Mouse (Mus musculus) heart, embryonic 10.5 days (tissue): ENCODE measurements around the gene Gm10638. TPM values are rescaled to one million over a fixed set of nuclear protein-coding genes. Genes with fewer than 3 reads are reported as not detected.

Source experiments
- DNase-seq: peaks from one replicate; pipeline ENCODE4 v3.0.0-alpha.2; 2017; ENCODE audit warnings: low spot score
- H3K27ac ChIP-seq: fragments of 300-500 bp; sonication (generic); 2 replicates; pipeline ENCODE4 v1.5.1; 2016; ENCODE audit warnings: mild to moderate bottlenecking
- H3K27me3 ChIP-seq: fragments of 300-500 bp; sonication (generic); 2 replicates; pipeline ENCODE4 v1.6.1; 2016; ENCODE audit warnings: mild to moderate bottlenecking; ENCODE audit not compliant: poor library complexity, insufficient read depth, severe bottlenecking
- H3K36me3 ChIP-seq: fragments of 300-500 bp; sonication (generic); 2 replicates; pipeline ENCODE4 v1.6.1; 2016; ENCODE audit warnings: mild to moderate bottlenecking, moderate library complexity
- H3K4me1 ChIP-seq: fragments of 300-500 bp; sonication (generic); 2 replicates; pipeline ENCODE4 v1.6.1; 2016; ENCODE audit warnings: mild to moderate bottlenecking
- H3K4me3 ChIP-seq: fragments of 300-500 bp; sonication (generic); 2 replicates; pipeline ENCODE4 v1.5.1; 2016; ENCODE audit warnings: mild to moderate bottlenecking, moderate library complexity
- H3K9me3 ChIP-seq: fragments of 300-500 bp; sonication (generic); 2 replicates; pipeline ENCODE4 v1.6.1; 2016; ENCODE audit warnings: mild to moderate bottlenecking, moderate library complexity
- WGBS: fragments of 180-500 bp; shearing (Covaris S2); methylation state at CpG from one replicate; pipeline ENCODE4 v1.1.7; 2016; 5-methylcytosine and 5-hydroxymethylcytosine counted together
- polyA plus RNA-seq: library from polyadenylated mRNA; unstranded; fragments of >200 nt; fragmentation: Nextera tagmentation; extraction: Ambion mirVana; gene quantifications from 2 replicates; pipeline ENCODE4 v1.2.1, GENCODE M21; 2016

Gm10638 gene
- polyA plus RNA-seq, 1 experiment from 2014 or later = 4.8 TPM

DNA sequence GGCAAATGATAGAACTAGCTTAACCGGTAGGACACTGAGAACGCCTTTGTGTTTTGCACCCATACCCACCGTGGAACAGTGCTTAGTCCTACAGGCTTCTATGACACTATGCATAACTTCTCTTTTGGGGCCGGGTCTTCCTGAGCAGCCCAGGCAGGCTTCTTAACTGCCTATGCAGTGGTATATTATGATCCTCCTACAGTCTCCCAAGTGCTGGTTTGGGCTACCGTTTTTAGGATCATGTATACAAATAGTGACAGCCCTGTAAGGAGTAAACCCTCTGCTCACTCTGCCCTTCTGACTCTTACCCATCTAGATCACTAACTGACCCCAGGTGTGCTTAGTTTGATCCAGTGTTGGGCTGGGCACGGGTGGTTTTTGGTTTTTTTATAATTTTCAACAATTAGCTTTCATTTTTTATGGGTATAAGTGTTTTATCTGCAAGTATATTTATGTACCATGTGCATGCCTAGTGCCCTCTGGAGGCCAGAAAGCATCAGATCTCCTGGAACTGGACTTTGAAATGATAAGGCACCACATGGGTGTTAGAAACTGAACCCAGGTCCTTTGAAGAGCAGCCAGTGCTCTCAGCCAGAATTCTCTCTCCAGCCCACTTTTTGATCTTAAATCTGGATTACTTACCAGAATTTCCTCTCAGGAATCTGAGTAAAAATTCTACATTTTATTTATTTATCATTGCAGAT, 24.6 kb upstream of the Gm10638 start:
- DNase-seq = no peak
- Histone ChIP-seq H3K27me3 (no peaks in the 10 kb centered on the region), H3K4me1 (no peaks in the 10 kb centered on the region), H3K27ac (no peak overlapping the region), H3K36me3 (peaks cover 51% of the 10 kb centered on the region), H3K9me3 (no peaks in the 10 kb centered on the region), H3K4me3 (no peak overlapping the region)
- 93% methylated on average over 6 of the region's 6 CpGs for WGBS

DNA sequence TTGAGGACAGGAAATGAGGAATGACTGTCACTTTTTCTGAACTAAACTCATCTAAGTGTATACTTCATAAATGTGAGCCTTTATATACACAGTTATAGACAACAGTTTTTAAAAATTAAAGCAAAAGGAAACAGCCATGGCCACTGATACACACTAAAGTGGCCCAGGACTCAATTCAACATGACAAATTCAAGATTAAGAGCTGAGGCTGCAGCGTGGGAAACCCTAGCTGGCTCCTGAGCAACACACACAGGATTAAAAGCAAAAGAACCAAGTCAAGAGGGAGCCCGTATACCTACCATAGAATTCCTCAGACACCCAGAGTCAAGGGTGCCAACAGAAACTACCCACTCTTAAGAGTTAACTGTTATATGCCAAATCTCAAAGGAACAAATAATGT, 24.0 kb upstream of the Gm10638 start:
- no peak overlapping the region for H3K4me3 ChIP-seq
- H3K36me3 ChIP-seq = peaks cover 45% of the 10 kb centered on the region
- DNase-seq = no peak
- H3K27me3 ChIP-seq = no peaks in the 10 kb centered on the region
- no peaks in the 10 kb centered on the region for H3K9me3 ChIP-seq
- no peak overlapping the region for H3K27ac ChIP-seq
- no peaks in the 10 kb centered on the region for H3K4me1 ChIP-seq
- WGBS = 84% methylated on average over 2 of the region's 2 CpGs

DNA sequence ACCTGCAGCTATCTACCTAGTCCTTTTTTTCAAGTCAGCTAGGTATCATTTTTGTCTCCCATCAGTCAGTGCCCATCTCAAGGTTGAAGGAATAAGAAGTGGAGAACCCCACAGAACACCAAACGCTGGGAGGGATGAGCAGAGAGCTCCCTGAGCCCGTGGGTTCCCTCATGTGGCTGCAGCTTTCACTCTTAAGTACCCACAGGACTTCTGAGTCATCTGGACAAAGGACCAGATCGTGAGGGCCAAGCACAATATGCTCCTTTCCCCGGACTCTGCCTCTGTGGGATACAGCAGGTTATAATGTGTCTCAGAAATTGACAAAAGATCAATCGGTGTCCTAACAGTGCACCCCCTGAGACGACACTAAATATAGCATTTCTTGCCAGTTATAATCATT, 18.5 kb upstream of the Gm10638 start:
- Histone ChIP-seq H3K27ac (no peak overlapping the region), H3K36me3 (peaks cover 24% of the 10 kb centered on the region), H3K27me3 (no peaks in the 10 kb centered on the region), H3K9me3 (no peaks in the 10 kb centered on the region), H3K4me1 (peaks cover 28% of the 10 kb centered on the region), H3K4me3 (no peak overlapping the region)
- WGBS = 85% methylated on average over 6 of the region's 6 CpGs
- DNase-seq = no peak

DNA sequence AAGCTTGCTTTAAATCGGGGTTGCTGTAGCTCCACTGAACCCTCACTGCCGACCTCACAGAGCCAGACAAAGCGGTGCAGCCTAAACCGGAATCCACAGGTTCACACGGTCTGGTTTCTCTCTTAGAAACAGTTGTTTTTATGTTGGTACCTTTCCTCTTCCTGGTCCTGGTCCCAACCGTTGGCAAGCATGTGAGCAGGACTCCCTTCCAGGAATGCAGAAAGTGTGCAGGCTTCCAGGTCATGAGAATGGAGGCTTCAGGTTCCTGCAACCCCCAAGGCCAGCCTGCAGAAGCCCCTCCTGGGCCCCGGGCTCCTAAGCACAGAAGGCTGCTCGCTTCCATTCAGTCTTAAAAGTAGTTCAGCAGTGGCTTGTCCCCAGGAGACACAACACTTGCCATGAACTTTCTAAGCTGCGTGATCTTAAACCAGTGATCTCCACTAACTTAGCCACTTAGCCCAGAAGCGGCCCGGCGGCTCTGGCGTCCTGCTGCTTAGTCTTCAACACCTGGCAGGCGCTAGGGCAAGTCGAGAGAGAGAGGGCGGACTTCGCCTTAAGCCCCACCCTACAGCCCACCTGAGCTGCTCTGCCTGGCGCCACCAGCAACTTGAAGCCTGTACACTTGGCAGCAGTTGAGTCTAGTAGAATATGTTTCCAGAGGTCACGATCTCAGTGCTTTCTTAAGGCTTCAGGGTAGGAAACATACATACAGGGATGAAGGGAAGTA, 17.1 kb upstream of the Gm10638 start:
- Histone ChIP-seq H3K27me3 (no peaks in the 10 kb centered on the region), H3K4me1 (peaks cover 31% of the 10 kb centered on the region), H3K9me3 (no peaks in the 10 kb centered on the region), H3K27ac (peak overlapping the region; percentile 45; the same call in 1 of the 2 replicates), H3K4me3 (no peak overlapping the region), H3K36me3 (peaks cover 11% of the 10 kb centered on the region)
- WGBS = 49% methylated on average over 19 of the region's 19 CpGs
- DNase-seq = no peak

DNA sequence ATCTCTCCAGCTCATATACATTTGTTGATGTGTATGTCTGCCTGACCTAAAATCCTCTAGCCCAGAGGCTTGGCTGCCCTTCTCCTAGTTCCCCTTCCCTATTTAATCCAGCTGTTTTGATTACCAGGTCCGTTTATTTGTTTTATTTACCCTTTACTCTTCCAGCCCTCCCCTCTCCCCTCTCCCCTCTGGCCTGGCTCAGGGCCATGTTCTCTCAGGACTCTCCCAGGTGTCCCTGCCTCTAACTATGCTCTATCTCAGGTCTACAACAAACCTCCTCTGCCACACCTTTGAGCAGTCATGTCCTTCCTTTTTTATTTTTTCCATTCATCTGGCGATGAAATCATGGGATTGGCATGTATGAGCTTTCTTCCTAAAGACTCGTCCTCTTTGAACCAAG, 15.2 kb upstream of the Gm10638 start:
- Histone ChIP-seq H3K27ac (no peak overlapping the region), H3K27me3 (no peaks in the 10 kb centered on the region), H3K4me1 (peaks cover 43% of the 10 kb centered on the region), H3K4me3 (no peak overlapping the region), H3K36me3 (peaks cover 6% of the 10 kb centered on the region), H3K9me3 (no peaks in the 10 kb centered on the region)
- DNase-seq = no peak
- whole genome bisulfite sequencing = 42% methylated on average over 3 of the region's 3 CpGs

DNA sequence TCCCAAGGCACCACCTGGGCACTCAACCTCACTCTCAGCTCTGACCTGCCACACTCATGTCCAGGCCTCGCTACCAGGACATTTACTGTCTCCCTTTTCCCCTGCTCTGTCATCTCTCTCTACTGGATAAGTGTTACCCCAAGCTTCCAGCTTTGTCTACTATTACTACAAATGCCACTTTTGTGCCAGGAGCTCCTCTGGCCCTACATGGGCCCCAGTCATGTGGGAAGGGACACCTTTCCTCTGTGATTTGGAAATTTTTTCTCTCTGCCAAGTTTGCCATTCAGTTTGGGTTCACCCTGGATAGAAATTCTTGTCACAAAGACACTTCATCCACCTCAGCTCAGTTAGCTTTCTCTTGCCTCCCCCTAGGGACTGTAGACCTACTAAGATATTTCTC, 14.6 kb upstream of the Gm10638 start:
- H3K4me3 ChIP-seq = no peak overlapping the region
- peaks cover 3% of the 10 kb centered on the region; the same call in 1 of the 2 replicates for H3K36me3 ChIP-seq
- H3K9me3 ChIP-seq = no peaks in the 10 kb centered on the region
- H3K27ac ChIP-seq = no peak overlapping the region
- no peaks in the 10 kb centered on the region for H3K27me3 ChIP-seq
- WGBS = 71% methylated on average over 1 of the region's 1 CpGs
- no peak for DNase-seq
- H3K4me1 ChIP-seq = peaks cover 49% of the 10 kb centered on the region

DNA sequence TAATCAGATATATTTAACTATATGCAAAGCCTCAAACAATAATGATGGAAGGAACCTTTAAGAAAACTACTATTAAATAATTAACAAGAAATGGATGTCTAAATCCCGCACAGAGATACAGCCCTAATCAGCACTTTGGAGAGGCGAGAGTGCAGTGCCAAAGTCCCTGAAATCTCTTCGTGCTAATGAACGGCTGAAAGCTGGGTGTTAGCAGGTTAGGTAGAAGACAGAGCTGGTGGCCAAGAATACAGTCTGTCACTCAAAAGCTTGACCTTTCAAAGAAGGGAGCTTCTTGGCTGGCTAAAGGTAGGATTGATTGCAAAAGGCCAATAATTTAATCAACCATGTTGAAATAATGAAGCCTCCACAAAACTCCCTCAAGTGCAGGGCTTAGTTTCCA, 11.3 kb upstream of the Gm10638 start:
- no peaks in the 10 kb centered on the region for H3K36me3 ChIP-seq
- no peak for DNase-seq
- no peak overlapping the region for H3K27ac ChIP-seq
- H3K4me3 ChIP-seq = no peak overlapping the region
- no peaks in the 10 kb centered on the region for H3K9me3 ChIP-seq
- 40% methylated on average over 4 of the region's 4 CpGs for WGBS
- H3K4me1 ChIP-seq = peaks cover 50% of the 10 kb centered on the region
- no peaks in the 10 kb centered on the region for H3K27me3 ChIP-seq

DNA sequence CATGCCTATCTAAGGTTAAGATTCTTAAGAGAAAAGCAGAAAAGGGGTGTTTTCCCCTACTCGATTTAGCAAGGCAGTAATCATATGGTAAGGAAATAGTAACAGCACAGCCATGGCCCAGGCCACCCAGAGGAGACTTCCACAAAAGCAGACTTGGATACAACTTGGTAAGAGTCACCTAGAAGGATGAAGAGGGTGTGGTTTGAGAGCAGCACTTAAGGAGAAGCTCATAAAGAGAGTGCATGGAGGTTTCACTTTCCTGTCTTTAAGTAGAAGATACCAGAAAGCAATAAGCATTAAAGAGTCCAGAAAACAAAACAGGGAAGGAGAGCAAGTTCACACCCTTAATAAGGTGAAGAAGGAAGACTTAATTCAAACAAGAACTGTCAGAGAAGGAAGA, 10.5 kb upstream of the Gm10638 start:
- Histone ChIP-seq H3K36me3 (no peaks in the 10 kb centered on the region), H3K9me3 (no peaks in the 10 kb centered on the region), H3K4me1 (peaks cover 46% of the 10 kb centered on the region), H3K27ac (0 out of 2 replicates have a peak overlapping the region, but pooled peaks have one; percentile 6), H3K4me3 (no peak overlapping the region), H3K27me3 (no peaks in the 10 kb centered on the region)
- WGBS = 74% methylated on average over 1 of the region's 1 CpGs
- DNase-seq = no peak

DNA sequence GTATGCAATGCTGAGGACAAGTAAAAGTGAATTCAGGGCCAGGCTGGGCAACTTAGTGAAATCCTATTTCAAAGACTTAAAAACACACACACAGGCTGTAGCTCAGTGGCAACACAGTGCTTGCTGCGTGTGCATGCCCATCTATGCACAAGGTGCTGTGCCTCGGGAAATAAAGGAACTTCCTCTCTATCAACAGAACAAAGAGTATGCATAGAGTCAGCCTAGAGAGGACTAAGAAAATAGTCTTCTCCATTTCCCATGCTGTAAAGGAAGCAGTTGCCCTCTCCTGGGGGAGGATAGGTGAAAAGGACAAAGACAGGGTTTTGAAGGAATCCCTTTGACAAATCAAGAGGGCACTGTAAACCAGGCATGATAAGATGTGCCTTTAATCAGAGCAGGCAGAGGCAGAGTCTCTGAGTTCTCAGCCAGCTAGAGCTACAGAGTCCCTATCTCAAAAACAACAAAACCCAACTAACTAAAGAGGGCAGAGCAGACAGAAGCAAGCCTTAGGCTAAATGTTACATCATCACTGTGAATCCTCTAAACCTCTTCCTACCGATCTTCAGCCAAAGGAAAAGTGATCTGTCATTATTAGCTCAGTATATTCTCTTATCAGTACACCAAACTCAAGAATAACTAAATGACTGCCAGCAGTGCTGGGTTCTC, 9.9 kb upstream of the Gm10638 start:
- no peak overlapping the region for H3K4me3 ChIP-seq
- no peak overlapping the region for H3K27ac ChIP-seq
- H3K36me3 ChIP-seq = no peaks in the 10 kb centered on the region
- H3K9me3 ChIP-seq = no peaks in the 10 kb centered on the region
- no peak for DNase-seq
- 29% methylated on average over 3 of the region's 3 CpGs for WGBS
- no peaks in the 10 kb centered on the region for H3K27me3 ChIP-seq
- H3K4me1 ChIP-seq = peaks cover 40% of the 10 kb centered on the region

DNA sequence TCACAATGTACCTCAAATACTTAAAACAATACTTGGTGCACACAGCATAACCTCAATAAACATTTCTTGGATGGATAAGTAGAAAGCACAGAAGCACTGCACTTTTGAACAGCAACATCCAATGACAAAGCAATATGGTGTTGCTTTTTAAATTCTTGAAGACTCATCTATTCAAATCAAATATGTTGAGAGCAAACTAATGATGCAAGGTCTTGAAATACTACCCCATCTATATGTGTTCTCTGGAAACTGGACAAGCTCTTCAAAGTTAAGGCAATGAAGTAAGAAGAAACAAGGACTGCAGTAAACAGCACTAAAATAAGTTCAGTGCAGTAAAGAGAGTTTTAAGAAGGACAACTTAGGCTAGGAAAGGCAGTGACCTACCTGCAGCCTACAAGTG, 4.6 kb upstream of the Gm10638 start:
- Histone ChIP-seq H3K27ac (no peak overlapping the region), H3K9me3 (no peaks in the 10 kb centered on the region), H3K27me3 (no peaks in the 10 kb centered on the region), H3K4me3 (no peak overlapping the region), H3K4me1 (peaks cover 25% of the 10 kb centered on the region), H3K36me3 (no peaks in the 10 kb centered on the region)
- no peak for DNase-seq

DNA sequence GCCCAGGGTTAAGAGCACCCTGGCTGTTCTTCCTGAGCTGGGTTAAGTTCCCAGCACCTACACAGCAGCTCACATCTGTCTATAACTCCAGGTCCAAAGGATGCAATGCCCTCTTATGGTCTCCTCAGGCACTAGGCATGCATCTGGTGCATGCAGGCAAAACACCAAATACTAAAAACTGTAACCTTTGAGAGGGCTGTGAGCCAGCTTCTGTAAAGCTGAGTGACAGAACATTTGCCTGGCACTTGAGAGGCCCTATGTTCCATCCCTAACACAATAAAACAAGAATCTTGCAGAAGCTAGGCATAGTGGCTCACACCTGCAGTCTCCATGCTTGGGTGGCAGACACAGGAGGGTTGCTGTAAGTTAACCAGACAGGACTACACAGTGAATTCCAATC, 3.9 kb upstream of the Gm10638 start:
- Histone ChIP-seq H3K9me3 (no peaks in the 10 kb centered on the region), H3K4me3 (no peak overlapping the region), H3K27ac (no peak overlapping the region), H3K4me1 (peaks cover 22% of the 10 kb centered on the region), H3K36me3 (no peaks in the 10 kb centered on the region), H3K27me3 (no peaks in the 10 kb centered on the region)
- DNase-seq = no peak

DNA sequence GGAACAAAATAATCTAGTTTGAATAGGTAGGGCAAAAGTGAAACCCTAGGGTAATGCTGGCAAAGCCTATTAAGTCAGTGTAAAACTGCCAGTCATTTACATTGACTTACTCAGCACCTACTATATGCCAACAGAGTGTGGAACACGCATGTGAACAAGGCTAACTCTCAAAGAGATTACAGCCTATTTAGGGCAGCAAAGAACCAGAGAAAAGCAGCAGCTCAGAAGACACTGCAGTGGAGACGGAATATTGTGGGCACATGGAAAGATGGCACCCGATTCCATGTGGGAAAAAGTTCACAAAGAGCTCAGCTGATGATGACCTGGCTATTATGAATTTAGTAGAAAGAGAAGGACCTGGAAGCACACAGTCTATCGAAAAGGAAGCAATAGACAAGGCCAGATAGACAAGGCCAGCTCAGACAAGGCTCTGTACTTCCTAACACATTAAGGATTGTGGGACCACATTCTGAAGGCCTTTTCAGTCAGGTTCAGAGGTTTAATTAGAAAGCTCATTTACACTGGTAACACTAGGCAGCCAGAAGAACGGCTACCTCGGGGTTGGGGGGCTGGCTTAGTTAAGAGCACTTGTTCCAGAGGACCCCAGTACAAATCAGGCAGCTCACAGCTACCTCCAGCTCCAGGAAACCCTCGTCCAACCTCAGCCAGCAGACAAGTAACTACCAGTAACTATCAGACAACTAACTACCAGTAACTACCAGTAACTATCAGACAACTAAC, 2.7 kb upstream of the Gm10638 start:
- WGBS = 68% methylated on average over 7 of the region's 7 CpGs
- H3K27me3 ChIP-seq = no peaks in the 10 kb centered on the region
- H3K4me3 ChIP-seq = no peak overlapping the region
- no peak overlapping the region for H3K27ac ChIP-seq
- no peak for DNase-seq
- no peaks in the 10 kb centered on the region for H3K9me3 ChIP-seq
- H3K4me1 ChIP-seq = peaks cover 25% of the 10 kb centered on the region
- no peaks in the 10 kb centered on the region for H3K36me3 ChIP-seq
